Mouse (Mus musculus) midbrain, embryonic 11.5 days (tissue): ENCODE measurements around the gene Rab23. TPM values are rescaled to one million over a fixed set of nuclear protein-coding genes. Genes with fewer than 3 reads are reported as not detected.

Experiments used
- ATAC-seq: fragments of 200-750 bp; cut with Nextera tagmentation; 2 replicates; pipeline ENCODE4 v1.8.0; 2017; ENCODE audit warnings: moderate TSS enrichment, moderate library complexity; ENCODE audit not compliant: low FRiP score
- DNase-seq: peaks from one replicate; pipeline ENCODE4 v3.0.0; 2015; ENCODE audit warnings: low spot score; ENCODE audit errors: missing footprints
- H3K27ac ChIP-seq: fragments of 300-500 bp; sonication (generic); 2 replicates; pipeline ENCODE4 v1.5.1; 2014; ENCODE audit warnings: low read depth, low read length
- H3K27me3 ChIP-seq: fragments of 300-500 bp; sonication (generic); 2 replicates; pipeline ENCODE4 v1.6.1; 2014; ENCODE audit warnings: mild to moderate bottlenecking, low read length, moderate library complexity, mixed read lengths; ENCODE audit not compliant: control insufficient read depth, insufficient read depth
- H3K36me3 ChIP-seq: fragments of 300-500 bp; sonication (generic); 2 replicates; pipeline ENCODE4 v1.6.1; 2014; ENCODE audit warnings: mild to moderate bottlenecking, low read length, moderate library complexity, mixed read lengths; ENCODE audit not compliant: control insufficient read depth, insufficient read depth
- H3K4me1 ChIP-seq: fragments of 300-500 bp; sonication (generic); 2 replicates; pipeline ENCODE4 v1.6.1; 2014; ENCODE audit warnings: low read length; ENCODE audit not compliant: control insufficient read depth, insufficient read depth
- H3K4me2 ChIP-seq: fragments of 300-500 bp; sonication (generic); 2 replicates; pipeline ENCODE4 v1.6.1; 2014; ENCODE audit warnings: mild to moderate bottlenecking, moderate library complexity
- H3K4me3 ChIP-seq: fragments of 300-500 bp; sonication (generic); 2 replicates; pipeline ENCODE4 v1.5.1; 2014; ENCODE audit warnings: low read depth, low read length
- H3K9ac ChIP-seq: fragments of 300-500 bp; sonication (generic); 2 replicates; pipeline ENCODE4 v1.6.1; 2014; ENCODE audit warnings: low read length
- H3K9me3 ChIP-seq: fragments of 300-500 bp; sonication (generic); 2 replicates; pipeline ENCODE4 v1.6.1; 2016; ENCODE audit warnings: low read length; ENCODE audit not compliant: control insufficient read depth
- WGBS: fragments of 180-500 bp; shearing (Covaris S2); extraction: QIAGEN DNeasy Blood & Tissue Kit; methylation state at CpG from one replicate; pipeline ENCODE4 v1.1.7; 2014; 5-methylcytosine and 5-hydroxymethylcytosine counted together
- polyA plus RNA-seq: library from polyadenylated mRNA; unstranded; fragments of >200 nt; fragmentation: Nextera tagmentation; extraction: Ambion mirVana; gene quantifications from 2 replicates; pipeline ENCODE4 v1.2.1, GENCODE M21; 2014

Rab23 gene
- polyA plus RNA-seq, 1 experiment from 2014 or later = 28.2 TPM

DNA sequence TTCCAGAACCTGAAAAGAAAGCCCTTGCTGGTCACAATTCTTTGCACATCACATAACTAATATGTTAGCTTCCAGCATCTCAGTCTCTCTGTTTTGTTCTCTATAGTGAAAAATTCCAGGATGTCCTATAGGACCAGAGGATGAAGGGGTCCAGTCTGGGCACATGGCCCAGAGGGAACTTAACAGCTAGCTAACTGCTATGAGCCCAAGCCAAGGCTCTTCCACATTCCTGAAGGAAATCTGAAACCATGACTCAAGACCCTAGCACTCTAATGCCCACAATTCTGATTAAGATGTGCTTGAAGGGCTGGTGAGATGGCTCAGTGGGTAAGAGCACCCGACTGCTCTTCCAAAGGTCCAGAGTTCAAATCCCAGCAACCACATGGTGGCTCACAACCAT lies 2.1 kb upstream of the Rab23 start:
- H3K9ac ChIP-seq = no peak overlapping the region
- DNase-seq = no peak
- peaks cover 6% of the 10 kb centered on the region; the same call in 1 of the 2 replicates for H3K36me3 ChIP-seq
- WGBS = 86% methylated on average over 1 of the region's 1 CpGs
- no peak overlapping the region for H3K4me2 ChIP-seq
- no peaks in the 10 kb centered on the region for H3K9me3 ChIP-seq
- peaks cover 5% of the 10 kb centered on the region for H3K4me1 ChIP-seq
- H3K4me3 ChIP-seq = no peak overlapping the region
- H3K27ac ChIP-seq = no peak overlapping the region
- no peaks in the 10 kb centered on the region for H3K27me3 ChIP-seq
- no peak for ATAC-seq

DNA sequence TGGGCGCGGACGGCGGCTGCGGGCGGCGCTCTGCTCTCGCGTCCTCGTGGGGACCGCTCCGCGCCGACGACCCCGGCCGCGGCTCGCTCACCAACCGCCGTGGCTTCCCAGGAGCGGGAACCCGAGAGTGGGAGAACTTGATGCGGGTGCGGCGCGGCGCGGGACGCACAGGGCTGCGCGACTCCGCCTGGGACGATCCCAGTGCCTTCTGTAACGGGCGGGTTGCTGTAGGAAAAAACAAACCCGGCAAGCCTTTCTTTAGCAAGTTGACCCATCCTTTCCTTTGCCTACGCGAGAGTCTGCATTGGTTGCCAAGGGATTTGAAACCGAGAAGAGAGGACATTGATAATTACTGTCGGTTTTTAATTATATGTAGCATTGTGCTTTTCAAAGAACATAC lies 544 bp downstream of the Rab23 start:
- Histone ChIP-seq H3K9ac (peak overlapping the region; percentile 91), H3K9me3 (no peaks in the 10 kb centered on the region), H3K4me2 (peak overlapping the region; percentile 66), H3K27ac (peak overlapping the region; percentile 74), H3K27me3 (no peaks in the 10 kb centered on the region), H3K4me1 (peaks cover 5% of the 10 kb centered on the region), H3K4me3 (peak overlapping the region; percentile 78), H3K36me3 (peaks cover 18% of the 10 kb centered on the region; the same call in 1 of the 2 replicates)
- DNase-seq = peak; percentile 93
- WGBS = 0% methylated on average over 41 of the region's 41 CpGs
- peak; percentile 70; the same call in 1 of the 2 replicates for ATAC-seq

DNA sequence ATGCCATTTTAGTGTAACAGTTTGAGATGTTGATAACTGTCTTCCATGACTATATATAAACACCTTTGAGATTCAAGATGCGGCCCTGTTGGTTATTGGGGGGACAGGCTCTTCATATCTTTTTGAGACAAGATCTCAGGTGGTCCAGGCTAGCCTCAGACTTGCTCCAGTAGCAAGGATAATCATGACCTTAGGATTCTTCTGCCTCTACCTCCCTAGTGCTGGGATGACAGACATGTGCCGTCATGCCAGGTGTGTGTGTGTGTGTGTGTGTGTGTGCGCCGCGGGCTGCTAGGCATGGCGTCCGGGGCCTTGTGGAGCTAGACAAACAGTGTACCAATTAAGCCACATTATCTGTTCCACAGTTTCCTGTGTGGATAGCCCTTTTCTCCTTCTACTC lies 1.3 kb downstream of the Rab23 start:
- H3K27me3 ChIP-seq = no peaks in the 10 kb centered on the region
- no peaks in the 10 kb centered on the region for H3K9me3 ChIP-seq
- H3K4me2 ChIP-seq = peak overlapping the region; percentile 66; the same call in 1 of the 2 replicates
- peaks cover 18% of the 10 kb centered on the region; the same call in 1 of the 2 replicates for H3K36me3 ChIP-seq
- ATAC-seq (no peak), DNase-seq (no peak)
- no peak overlapping the region for H3K9ac ChIP-seq
- peak overlapping the region; percentile 78; the same call in 1 of the 2 replicates for H3K4me3 ChIP-seq
- no peak overlapping the region for H3K27ac ChIP-seq
- WGBS = 92% methylated on average over 7 of the region's 7 CpGs
- H3K4me1 ChIP-seq = peaks cover 5% of the 10 kb centered on the region

DNA sequence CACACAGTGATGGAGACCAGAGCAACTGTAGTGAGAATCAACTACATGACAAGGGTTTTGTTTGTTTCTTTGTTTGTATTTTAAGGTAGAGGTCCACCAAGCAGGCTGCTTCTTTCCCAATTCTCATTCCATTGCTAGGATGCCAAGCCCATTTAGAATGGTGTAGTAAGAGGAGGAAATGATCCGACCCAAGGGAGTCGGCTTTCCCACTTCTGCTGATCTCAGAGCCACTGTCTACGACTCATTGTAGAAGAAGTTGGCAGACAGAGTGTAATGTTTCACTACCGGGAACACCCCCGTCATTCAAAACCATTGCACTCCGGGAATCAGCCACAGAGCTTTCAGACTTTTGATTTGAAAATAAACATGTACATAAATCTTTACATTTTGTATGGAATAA lies 4.8 kb downstream of the Rab23 start:
- no peak for DNase-seq
- ATAC-seq = no peak
- 95% methylated on average over 6 of the region's 6 CpGs for WGBS
- Histone ChIP-seq H3K27ac (no peak overlapping the region), H3K27me3 (no peaks in the 10 kb centered on the region), H3K4me2 (no peak overlapping the region), H3K9me3 (no peaks in the 10 kb centered on the region), H3K4me3 (no peak overlapping the region), H3K9ac (no peak overlapping the region), H3K36me3 (peaks cover 18% of the 10 kb centered on the region; the same call in 1 of the 2 replicates), H3K4me1 (peaks cover 5% of the 10 kb centered on the region)

DNA sequence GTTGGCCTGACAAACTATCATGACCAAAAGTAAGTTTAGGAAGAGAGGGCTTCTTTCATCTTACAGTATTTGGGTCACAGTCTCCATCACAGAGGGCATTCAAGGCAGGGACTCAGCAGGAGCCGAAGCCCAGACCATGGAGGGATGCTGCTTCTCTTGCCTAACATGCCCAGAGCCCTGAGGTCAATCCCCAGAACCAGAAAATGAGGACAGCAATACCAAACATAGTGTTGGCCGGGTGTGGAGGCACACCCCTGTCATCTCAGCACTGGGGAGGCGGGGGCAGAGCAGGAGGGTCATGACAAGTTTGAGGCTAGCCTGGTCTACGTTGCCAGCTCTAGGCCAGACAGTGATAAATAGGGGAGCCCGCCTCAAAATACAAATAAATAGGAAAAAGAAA lies 5.4 kb downstream of the Rab23 start:
- H3K27ac ChIP-seq = no peak overlapping the region
- H3K4me1 ChIP-seq = peaks cover 5% of the 10 kb centered on the region
- H3K9me3 ChIP-seq = no peaks in the 10 kb centered on the region
- peaks cover 18% of the 10 kb centered on the region; the same call in 1 of the 2 replicates for H3K36me3 ChIP-seq
- no peak overlapping the region for H3K4me3 ChIP-seq
- no peak for ATAC-seq
- H3K4me2 ChIP-seq = no peak overlapping the region
- WGBS = 91% methylated on average over 5 of the region's 5 CpGs
- H3K27me3 ChIP-seq = no peaks in the 10 kb centered on the region
- no peak overlapping the region for H3K9ac ChIP-seq
- DNase-seq = peak; percentile 59

DNA sequence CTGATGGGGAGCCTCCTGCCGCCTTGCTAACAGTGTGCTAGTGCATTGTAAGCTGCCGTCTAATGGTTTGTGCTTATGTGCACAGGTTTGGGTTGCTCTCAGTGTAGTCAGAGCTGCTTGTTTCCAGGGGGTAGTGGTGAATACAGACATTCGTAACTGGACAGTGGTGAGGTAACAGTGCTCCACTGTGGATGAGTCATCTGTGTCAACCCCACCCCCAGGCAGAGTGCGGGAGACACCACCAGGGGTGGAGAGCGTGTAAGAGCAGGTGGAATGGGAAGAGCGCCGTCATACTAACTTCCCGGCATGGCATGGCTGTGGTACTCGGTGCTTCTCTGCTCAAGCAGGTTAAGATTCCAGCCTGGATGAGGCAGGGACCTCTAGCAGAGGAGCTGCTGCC lies 13.4 kb downstream of the Rab23 start:
- no peak overlapping the region for H3K4me2 ChIP-seq
- 89% methylated on average over 9 of the region's 9 CpGs for WGBS
- H3K4me1 ChIP-seq = no peaks in the 10 kb centered on the region
- H3K27me3 ChIP-seq = no peaks in the 10 kb centered on the region
- H3K9me3 ChIP-seq = no peaks in the 10 kb centered on the region
- no peak overlapping the region for H3K4me3 ChIP-seq
- ATAC-seq (no peak), DNase-seq (no peak)
- no peak overlapping the region for H3K27ac ChIP-seq
- peaks cover 15% of the 10 kb centered on the region; the same call in 1 of the 2 replicates for H3K36me3 ChIP-seq
- H3K9ac ChIP-seq = no peak overlapping the region

DNA sequence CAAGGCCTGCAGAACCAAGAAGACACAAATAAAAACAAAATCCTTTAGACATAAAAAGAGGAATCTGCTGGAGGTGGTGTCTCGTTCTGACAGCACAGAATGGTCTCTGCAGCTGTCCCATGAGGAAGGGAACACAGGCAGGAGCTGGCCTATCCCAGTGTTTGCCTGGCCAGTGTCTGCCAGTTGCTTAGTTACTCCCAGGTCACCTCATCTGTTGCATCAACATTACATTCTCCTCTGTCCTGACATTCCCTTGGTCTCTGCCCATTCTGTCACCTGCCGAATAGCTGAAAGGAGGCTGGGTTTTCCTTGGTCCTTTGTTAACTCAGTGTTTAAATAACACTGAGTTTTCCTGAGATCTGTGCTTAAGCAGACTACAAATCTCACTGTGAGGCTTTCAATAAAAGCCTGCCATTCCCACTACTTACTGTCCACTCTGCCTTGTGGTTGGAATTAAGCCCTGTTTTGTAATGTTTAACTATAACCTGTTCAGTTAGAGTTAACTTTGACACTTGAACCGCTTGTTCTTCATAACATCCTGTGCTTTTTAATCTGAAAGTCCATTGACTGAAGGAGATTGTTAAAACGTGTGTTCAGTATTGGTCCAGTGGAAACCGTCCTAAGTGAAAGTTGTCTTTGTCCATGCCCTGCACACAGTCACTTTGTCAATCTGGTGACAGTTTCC lies 14.5 kb downstream of the Rab23 start:
- H3K9me3 ChIP-seq = no peaks in the 10 kb centered on the region
- H3K4me3 ChIP-seq = no peak overlapping the region
- ATAC-seq = no peak
- H3K36me3 ChIP-seq = peaks cover 15% of the 10 kb centered on the region; the same call in 1 of the 2 replicates
- DNase-seq = no peak
- H3K4me2 ChIP-seq = no peak overlapping the region
- H3K4me1 ChIP-seq = no peaks in the 10 kb centered on the region
- 84% methylated on average over 5 of the region's 5 CpGs for WGBS
- H3K9ac ChIP-seq = no peak overlapping the region
- H3K27ac ChIP-seq = no peak overlapping the region
- no peaks in the 10 kb centered on the region for H3K27me3 ChIP-seq

DNA sequence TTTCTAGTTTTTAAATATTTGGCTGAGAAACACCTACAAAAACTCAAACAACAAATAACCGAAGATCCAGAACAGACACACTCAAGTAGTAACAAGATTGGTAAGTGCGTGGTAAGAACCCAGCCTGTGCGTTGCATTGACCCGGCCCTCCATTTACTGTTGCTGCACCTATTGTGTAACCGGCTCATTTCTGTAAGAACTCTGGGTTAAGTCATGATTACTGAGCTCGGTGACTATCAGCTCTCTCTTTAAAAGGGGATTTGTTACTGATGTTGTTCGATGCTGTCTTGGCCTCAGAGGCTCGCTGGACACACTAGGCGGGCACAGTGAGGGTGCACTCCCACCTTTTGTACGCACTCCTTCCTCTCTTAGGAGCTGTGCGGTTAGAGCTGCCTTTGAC lies 18.6 kb downstream of the Rab23 start:
- H3K9me3 ChIP-seq = no peaks in the 10 kb centered on the region
- no peak overlapping the region for H3K4me3 ChIP-seq
- no peaks in the 10 kb centered on the region for H3K27me3 ChIP-seq
- WGBS = 93% methylated on average over 11 of the region's 11 CpGs
- DNase-seq (no peak), ATAC-seq (no peak)
- peaks cover 14% of the 10 kb centered on the region; the same call in 1 of the 2 replicates for H3K36me3 ChIP-seq
- H3K9ac ChIP-seq = no peak overlapping the region
- H3K4me2 ChIP-seq = no peak overlapping the region
- H3K4me1 ChIP-seq = no peaks in the 10 kb centered on the region
- H3K27ac ChIP-seq = no peak overlapping the region

DNA sequence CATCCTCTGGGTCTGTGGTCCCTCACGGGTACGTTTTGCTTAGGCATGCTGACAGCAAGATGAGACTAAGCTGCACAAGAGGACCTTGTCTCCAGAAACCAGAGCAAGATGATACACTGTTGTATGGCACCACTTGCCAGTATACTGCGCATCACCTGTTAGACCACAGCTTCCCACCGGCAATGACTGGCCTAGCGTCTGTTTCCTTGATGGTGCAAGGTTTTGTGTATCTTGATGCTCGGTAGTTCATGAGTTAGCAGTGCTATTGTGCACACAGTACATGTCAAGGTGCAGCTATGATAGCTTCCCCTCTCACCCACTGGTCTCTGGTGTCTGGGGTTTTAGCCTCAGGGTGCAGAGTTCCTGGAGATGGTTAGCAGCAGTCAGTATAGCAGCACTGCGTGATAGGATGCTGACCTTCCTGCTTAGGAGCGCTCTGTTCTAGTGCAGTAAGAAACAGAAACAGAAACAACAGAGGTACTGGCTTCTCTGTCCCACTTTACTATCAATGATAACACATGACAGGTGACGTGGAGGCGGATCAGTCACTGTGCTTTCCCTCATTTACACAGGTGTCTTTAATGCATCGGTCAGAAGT lies 19.1 kb downstream of the Rab23 start:
- no peak overlapping the region for H3K4me3 ChIP-seq
- no peaks in the 10 kb centered on the region for H3K4me1 ChIP-seq
- ATAC-seq (no peak), DNase-seq (no peak)
- 89% methylated on average over 11 of the region's 11 CpGs for WGBS
- no peak overlapping the region for H3K4me2 ChIP-seq
- H3K9ac ChIP-seq = no peak overlapping the region; the same call in 1 of the 2 replicates
- H3K27me3 ChIP-seq = no peaks in the 10 kb centered on the region
- no peaks in the 10 kb centered on the region for H3K9me3 ChIP-seq
- H3K27ac ChIP-seq = no peak overlapping the region
- H3K36me3 ChIP-seq = peaks cover 14% of the 10 kb centered on the region; the same call in 1 of the 2 replicates
